ENCODE assay signal across 14 mouse cellular contexts in the genomic region with DNA sequence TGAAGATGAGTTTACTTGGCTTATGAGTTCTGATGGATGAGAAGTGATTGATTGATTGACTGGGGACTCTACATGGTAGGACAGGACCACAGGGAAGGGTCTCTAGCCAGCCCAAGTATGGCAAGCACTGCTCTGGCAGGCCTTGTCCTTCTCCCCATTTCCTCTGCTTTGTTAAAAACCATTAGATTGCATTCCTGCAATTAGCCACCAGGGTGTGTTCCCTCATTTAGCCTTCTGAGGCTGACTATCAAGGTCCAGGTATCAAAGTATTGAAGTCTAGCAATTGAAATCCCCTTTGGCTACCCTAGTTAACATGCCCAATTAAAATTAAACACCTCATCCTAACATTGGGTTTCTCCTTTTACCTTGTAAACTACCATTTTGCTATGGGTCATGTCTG.
A peak's percentile ranks its signal among the peaks of the same experiment; 100 is the strongest.
DNase-seq lines count a peak whose midpoint lies in the region; ATAC-seq and TF ChIP-seq lines count a peak whose summit lies in the region.
"Had no signal": no experiment of that assay in that cellular context is flagged by ENCODE, and none has a peak within 500 bp of the region (broad histone marks: within the 10 kb centered on the region; RNA-seq: fewer than 3 reads in every experiment).

No protein-coding gene starts in this region.

- TF ChIP-seq CTCF in layer of hippocampus, adult 2 months (conservative IDR thresholded peaks at IDR 0.05): peak; percentile 38
- TF ChIP-seq CTCF in Patski (IDR thresholded peaks at IDR 0.05): peak; percentile 38

- no peak overlapping the region for H3K27ac ChIP-seq in layer of hippocampus, adult 2 months
- H3K27ac ChIP-seq: heart, embryonic 13.5 days; liver, embryonic 13.5 days had no signal

- DNase-seq in layer of hippocampus, adult 2 months (ENCODE audit: low spot score in 2 of 2): no peak
- no peak for DNase-seq in layer of hippocampus, postnatal 25 days (ENCODE audit: extremely low spot score in 1 of 2, low spot score in 1 of 2)
- DNase-seq in CD4-positive helper T cell, adult 2 months (ENCODE audit: low read depth, low spot score): peak; percentile 36
- DNase-seq in Patski (ENCODE audit: low read depth, low spot score): no peak
- DNase-seq in cerebellum, postnatal 4 days (ENCODE audit: low spot score in 2 of 2): no peak
- DNase-seq in Muller cell, postnatal 12 days (ENCODE audit: inconsistent ontology term): no peak
- no peak for DNase-seq in urinary bladder, postnatal 25 days (ENCODE audit: low spot score)
- DNase-seq: cerebellum, adult 18-20 months; forebrain, postnatal 0 days; gastrocnemius, postnatal 14 days; liver, embryonic 13.5 days; right cerebral cortex, adult 18-20 months had no signal

- H3K4me3 ChIP-seq in layer of hippocampus, adult 2 months: no peak overlapping the region
- H3K4me3 ChIP-seq: heart, embryonic 13.5 days; liver, embryonic 13.5 days had no signal

- CTCF ChIA-PET in Patski (lab: Charles Lee): no interaction called here

- ATAC-seq in Patski: no peak
- 0 out of 2 replicates have a peak, but pooled peaks have one; percentile 52 for ATAC-seq in megakaryocyte progenitor cell, adult 5-6 weeks (replicated peaks; ENCODE audit: poor library complexity)
- ATAC-seq: forebrain, postnatal 0 days had no signal

- peaks cover 7% of the 10 kb centered on the region for H3K27me3 ChIP-seq in Patski
- H3K27me3 ChIP-seq: heart, embryonic 13.5 days; liver, embryonic 13.5 days had no signal

- in situ Hi-C loops in Patski (cut with MboI; ENCODE audit: low pct_unique_long_range_greater_than_20kb): no loop called here

- POLR2A ChIA-PET in Patski (lab: Charles Lee): no interaction called here
